Mouse (Mus musculus): Measurements from ENCODE around the gene Prb1. TPM values are rescaled to one million over a fixed set of nuclear protein-coding genes. Genes with fewer than 3 reads are reported as not detected.

The Prb1 gene
- total RNA-seq (2023): not detected

GRCm38 (mm10) chr6:132210421-132210820 is at the start of gene Prb1:
Prb1 (minus strand) TSS chr6:132210521.

Other genes with a start within 250 kb of the Prb1 start
- not detected for gene Prpmp5, start 104.2 kb upstream of the Prb1 start, total RNA-seq (2023)
- not detected for gene Gm8882, start 153.6 kb upstream of the Prb1 start, total RNA-seq (2023)

Data from CD4-positive naive resting alpha-beta T cell, adult 76 days (primary cell).